Mouse (Mus musculus) gastrocnemius, postnatal 36 days (tissue): ENCODE measurements around the gene Tmem102. TPM values are rescaled to one million over a fixed set of nuclear protein-coding genes. Genes with fewer than 3 reads are reported as not detected.

Experiments used
- DNase-seq, 2 experiments: peaks; one replicate each; pipeline ENCODE4 v3.0.0; 2022
- intact Hi-C: fragments of 180-260 bp; cut with DNase I; formaldehyde crosslinking; loops from one replicate; pipeline ENCODE4 v1.15.1; 2025
- long read RNA-seq, 2 experiments: library from polyadenylated mRNA; stranded (forward); transcript quantifications; one replicate each; pipeline ENCODE4 v2.0.0; 2021
- total RNA-seq, 2 experiments: library from RNA; stranded (reverse); gene quantifications; 2 replicates each; pipeline ENCODE4 v1.2.3; 2021

The Tmem102 gene
- under 1 TPM; 0.12 to 0.20 TPM for total RNA-seq
- long read RNA-seq, experiment 1: 0 reads
- long read RNA-seq, experiment 2: 0 reads

DNA sequence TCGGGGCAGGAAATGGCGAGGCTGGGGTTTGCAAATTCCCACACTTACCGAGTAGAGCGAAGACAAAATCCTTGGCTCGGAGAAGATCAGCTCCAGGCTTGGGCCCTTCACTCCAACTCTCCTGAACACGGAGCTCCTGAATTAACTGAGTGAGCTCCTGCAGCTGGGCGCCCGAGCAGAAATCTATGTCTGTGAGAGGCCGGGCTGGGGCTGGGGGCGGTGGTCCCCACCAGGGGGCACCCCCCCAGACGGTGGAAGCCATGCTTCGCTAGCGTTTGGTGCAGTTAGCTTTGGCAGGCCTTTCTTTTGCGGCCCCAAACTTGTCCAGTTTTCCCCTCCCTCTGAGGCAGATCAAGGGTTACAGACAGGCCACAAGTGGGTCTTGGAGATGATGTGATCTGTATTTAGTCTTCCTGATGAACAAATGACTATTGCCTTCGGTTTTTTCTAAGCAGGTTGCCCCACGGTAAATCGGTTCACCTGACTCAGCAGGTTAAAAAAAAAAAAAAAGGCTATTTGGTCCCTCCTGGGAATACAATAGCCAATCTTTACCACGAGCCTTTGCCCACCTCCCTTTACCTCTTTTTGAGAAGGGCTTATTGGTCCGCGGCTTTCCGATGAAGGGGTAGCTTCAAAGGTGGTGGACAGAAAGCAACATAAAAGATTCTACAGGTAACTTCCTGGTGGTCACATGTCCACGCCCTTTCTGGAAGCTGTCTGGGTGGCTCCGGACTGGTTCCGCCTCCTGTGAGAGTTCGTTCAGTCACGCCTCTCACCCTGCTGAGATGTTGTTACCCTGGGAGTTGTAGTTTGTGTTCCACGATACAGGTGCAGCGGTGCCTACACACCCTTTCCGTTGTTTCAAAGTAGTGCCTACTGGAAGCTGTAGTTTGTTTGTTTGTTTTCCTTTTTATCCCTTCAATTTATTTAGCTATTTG, at the start of gene Tmem102:
TSS of gene Tmem102 (minus strand) at position 653 of the 938 bp plus-strand sequence.
- no peak for DNase-seq
- intact Hi-C loops: loop anchor here (5.0 kb wide), 3 partner anchors 32 to 72 kb away; partner anchors contain the start of genes Nlgn2, Slc35g3, Tmem256 and Tmem95

DNA sequence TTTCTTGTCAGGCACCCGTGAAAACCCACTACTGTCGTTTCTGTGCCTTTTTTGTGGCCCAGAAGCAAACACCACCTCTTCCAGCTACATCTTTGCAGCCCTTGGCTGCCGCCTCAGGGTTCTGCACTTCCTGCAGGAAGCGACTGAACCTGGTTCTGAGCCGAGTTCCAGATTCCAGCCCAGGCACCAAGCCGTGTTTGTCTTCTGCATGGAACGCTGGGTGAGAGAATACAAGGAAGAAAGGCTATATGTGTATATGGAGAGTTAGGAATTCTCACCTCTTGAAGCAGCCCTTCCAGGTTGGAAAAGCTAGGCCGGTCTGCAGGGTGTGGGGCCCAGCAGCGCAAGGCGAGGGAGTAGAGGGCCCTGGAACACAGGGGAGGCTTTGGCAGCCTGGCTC, 49.3 kb upstream of the Tmem102 start:
- no peak for DNase-seq
- intact Hi-C loops: no loop called here

DNA sequence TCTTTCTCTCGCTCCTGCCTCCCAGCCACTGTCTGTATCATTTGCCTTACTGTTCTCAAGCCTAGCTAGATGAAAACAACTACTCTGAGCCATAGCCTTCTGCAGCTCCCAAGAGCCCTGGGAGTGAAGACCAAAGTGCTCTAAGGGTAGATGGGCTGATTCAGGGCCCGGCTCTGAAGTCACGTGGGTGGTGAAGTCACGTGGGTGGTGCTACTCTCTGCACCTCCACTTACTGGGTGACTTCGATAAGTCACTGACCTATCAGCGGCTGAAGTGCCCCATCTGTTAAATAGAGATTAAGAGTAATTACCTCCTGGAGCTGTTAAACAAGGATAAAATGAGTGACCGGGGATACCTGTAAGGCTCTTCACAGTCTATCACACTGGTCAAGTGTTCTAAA, 48.6 kb upstream of the Tmem102 start:
- intact Hi-C loops: no loop called here
- no peak for DNase-seq

DNA sequence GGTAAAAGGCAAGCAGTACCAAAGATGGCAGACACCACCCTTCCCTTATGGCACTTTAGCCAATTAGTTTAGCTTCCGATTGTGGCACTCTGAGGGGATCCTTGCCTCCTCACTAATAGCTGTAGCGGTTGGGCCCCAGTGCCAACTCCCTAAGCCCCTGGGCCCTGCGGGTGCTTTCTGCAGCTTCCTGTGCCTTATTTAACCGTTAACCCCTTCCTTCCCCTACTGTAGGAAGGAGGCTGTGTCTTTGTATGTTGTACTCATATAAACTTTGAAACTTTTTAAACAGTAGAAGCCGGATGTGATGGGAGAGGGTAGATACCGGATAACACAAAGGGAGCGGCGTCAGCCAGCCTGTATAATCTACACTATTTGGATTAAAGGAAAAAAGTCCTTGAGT, 45.3 kb upstream of the Tmem102 start:
- intact Hi-C loops: no loop called here
- DNase-seq: no peak

DNA sequence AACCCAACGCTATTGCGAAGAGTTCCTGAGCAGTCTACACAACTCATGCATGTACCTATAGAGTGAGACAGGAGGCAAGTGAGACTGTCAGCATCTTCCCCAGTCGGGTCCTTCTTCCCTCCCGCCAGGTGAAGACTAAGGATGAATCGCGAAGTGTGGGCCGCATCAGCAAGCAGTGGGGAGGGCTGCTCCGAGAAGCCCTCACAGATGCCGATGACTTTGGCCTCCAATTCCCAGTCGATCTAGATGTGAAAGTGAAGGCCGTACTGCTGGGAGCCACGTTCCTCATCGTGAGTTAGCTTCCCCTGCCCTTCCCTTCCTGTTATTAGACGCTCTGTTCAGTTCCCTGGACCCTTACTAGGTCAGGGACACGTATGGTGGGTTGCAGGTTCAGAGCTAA, 44.5 kb upstream of the Tmem102 start:
- intact Hi-C loops: no loop called here

DNA sequence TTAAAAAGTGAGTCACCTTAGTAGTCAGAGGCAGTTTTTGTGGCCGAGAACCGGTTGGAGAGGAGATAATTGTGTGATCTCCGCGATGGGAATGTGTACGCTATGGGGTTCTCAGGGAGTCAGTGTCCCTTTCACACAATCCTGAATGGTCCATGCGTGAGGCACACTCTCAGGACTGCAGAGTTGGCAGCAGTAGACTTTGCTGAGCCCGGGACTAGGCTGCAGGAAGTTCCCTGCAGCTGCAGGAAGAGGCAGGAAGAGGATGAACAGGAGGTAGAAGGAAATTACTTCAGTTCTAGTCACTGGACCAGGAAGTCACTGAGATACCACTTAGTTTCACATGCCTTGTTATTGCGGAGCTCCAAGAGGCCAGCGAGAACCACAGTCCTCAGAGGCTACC, 43.7 kb upstream of the Tmem102 start:
- no peak for DNase-seq
- intact Hi-C loops: no loop called here

More for the DNA sequence above, 44.5 kb upstream of the Tmem102 start:
- no peak for DNase-seq

DNA sequence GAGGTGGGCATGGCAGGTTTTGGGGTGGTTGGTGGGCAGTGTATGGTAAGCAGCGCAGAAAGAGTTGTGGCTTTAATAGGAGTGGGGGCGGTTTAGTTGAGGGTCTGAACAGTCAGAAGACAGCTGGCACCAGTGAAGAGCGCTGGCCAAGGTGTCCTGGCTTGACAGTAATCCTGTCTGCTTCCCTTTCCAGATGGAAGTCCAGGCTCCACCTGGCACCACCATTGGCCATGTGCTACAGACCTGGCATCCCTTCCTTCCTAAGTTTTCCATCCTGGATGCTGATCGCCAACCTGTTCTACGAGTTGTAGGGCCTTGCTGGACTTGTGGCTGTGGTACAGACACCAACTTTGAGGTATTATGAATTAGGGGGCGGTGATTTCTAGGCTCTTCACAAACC, 42.6 kb upstream of the Tmem102 start:
- DNase-seq: no peak
- intact Hi-C loops: no loop called here

DNA sequence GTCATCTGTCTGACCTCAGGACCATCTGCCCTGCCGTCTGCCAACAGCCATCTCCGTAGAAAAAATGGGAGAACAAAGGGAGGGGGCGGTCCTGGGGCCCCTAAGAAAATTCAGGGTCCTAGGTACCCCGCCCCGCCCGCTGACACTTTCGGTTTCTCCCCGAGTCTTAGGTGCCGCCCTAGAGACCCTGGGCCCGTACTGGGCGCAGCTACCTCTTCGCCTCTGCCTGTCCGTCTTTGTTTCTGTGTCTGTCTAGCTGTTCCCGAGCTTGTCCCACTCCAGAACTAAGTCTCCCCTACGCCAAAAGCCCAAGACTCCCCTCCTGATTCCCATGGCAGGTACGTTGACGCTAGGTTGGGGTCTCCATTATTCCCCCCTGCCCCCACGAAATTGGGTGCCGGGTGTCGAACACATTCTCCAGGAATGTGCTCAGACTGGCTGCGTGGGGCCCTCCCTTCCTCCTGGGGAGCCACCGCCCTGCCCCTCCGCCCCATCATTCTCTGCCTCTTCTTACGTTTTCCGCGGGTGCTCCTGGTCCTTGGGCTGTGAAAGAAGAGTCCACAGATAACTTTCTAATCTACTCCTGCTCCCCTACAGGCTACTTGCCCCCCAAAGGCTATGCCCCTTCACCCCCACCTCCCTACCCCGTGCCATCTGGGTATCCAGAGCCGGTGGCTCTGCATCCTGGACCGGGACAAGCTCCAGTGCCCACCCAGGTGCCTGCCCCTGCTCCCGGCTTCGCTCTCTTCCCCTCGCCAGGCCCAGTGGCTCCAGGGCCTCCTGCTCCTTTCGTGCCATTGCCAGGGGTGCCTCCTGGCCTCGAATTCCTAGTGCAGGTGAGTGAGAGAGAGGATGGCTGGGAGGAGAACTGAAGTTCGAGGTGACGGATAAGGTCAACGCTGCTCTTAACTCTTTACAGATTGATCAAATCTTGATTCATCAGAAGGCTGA, 41.6 kb upstream of the Tmem102 start:
- intact Hi-C loops: no loop called here
- no peak for DNase-seq

DNA sequence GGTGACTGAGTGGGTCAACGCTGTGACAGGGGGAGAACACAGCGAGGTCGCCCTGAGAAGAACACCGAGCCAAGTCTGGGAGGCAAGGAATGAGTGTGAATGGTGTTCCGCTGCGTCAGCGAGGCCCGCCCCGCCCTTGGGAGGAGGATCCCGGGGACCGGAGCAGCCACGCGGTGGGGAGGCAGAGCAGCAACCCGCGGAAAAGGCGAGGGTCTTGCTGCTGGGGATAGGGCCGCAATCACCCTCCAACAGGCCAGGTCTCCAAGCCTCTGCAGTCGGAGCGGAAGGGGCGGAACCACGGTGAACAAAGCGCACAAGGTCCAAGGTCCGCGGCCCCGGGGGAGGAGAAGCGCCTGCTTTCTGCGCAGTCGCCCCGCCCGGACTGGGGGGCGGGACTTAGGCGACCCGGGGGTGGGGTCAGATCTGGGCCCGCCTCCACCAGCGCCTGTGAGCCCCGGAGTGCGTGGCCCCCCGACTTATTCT, 40.8 kb upstream of the Tmem102 start, which contains the start of gene Plscr3:
TSS of gene Plscr3 (plus strand) at position 179 of the 483 bp plus-strand sequence.
- peak; percentile 87 to 92 for DNase-seq

DNA sequence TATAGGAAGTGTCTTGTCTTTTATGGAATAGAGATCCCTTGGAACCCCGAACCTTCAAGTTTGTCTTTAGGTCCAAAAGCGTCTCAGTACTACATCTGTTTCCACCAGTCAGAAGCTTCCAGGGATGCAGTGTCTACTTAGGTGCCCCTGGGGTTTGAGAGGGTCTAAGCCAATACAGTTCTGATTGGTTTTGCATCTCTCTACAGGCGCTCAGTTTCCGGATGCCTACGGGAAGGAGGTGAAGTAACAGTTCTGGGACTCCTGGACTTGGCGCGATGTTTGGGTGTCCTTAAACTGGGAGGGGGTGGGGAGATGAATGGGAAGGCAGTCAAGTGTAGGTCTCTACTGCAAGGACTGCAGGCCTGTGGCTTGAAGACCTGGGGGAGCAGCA, 33.3 kb upstream of the Tmem102 start:
- intact Hi-C loops: loop anchor here (5.0 kb wide), 1 partner anchor 36 kb away; the partner anchor contains the start of gene Fgf11
- no peak for DNase-seq

More for the DNA sequence above, 40.8 kb upstream of the Tmem102 start, which contains the start of gene Plscr3:
- intact Hi-C loops: no loop called here

DNA sequence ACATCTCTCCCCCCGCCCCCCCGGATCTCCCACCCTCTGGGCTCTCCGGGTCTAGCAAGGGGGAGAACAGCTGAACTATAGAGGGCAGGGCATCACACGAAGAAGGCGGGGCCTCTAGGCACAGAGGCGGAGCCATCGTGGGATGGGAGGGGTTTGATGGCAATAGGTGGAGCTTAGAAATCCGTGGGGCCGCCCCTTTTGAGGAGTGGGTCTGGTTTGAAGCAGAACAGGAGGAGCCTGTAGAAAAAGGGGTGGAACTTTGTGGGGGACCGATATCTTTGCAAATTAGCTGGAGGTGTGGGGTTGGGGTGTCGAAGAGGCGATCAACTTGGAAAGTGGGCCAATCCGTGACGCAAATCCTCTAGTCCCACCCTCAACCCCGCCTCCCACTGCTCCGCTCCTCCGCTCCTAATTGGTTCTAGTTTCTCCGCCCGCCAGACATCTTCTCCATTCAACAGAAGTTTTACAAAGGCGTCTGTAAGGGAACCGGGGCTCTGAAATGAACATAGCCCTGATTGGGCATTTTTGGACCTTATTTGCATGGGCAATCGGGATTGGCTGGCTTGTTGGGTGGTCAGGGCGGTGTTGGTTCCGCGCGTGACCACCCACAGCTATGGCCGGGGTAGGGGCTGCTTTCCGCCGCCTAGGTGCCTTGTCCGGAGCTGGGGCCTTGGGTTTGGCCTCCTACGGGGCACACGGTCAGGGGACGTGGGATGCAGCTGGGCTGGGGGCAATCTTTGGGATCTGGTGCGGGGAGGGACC, 32.7 kb upstream of the Tmem102 start, which contains the start of gene Tmem256:
TSS of gene Tmem256 (plus strand) at position 563 of the 762 bp plus-strand sequence.
- peak; percentile 90 to 96 for DNase-seq
- intact Hi-C loops: loop anchor here (5.0 kb wide), 1 partner anchor 36 kb away; the partner anchor contains the start of gene Fgf11

DNA sequence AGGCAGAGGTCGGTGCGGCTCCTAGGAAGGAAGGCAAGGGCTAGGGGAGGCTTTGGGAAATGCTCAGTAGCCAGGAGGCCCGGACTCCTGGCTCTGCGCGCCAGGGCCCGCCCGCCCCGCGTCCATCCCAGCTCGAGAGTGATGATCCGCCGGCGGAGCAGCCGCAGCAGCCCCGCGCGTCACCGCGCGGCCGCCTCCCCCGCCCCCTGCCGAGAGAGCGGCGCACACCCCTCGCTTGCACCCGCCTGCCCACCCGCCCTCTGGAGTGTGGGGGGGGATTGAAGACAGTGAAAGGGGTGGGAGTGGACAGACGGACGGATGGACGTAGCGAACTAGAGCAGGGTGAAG, 32.2 kb upstream of the Tmem102 start, which contains the start of gene Nlgn2:
TSS of gene Nlgn2 (minus strand) at position 181 of the 348 bp plus-strand sequence.
- DNase-seq: no peak
- intact Hi-C loops: loop anchor here (5.0 kb wide), 1 partner anchor 35 kb away; the partner anchor contains the start of gene Fgf11

DNA sequence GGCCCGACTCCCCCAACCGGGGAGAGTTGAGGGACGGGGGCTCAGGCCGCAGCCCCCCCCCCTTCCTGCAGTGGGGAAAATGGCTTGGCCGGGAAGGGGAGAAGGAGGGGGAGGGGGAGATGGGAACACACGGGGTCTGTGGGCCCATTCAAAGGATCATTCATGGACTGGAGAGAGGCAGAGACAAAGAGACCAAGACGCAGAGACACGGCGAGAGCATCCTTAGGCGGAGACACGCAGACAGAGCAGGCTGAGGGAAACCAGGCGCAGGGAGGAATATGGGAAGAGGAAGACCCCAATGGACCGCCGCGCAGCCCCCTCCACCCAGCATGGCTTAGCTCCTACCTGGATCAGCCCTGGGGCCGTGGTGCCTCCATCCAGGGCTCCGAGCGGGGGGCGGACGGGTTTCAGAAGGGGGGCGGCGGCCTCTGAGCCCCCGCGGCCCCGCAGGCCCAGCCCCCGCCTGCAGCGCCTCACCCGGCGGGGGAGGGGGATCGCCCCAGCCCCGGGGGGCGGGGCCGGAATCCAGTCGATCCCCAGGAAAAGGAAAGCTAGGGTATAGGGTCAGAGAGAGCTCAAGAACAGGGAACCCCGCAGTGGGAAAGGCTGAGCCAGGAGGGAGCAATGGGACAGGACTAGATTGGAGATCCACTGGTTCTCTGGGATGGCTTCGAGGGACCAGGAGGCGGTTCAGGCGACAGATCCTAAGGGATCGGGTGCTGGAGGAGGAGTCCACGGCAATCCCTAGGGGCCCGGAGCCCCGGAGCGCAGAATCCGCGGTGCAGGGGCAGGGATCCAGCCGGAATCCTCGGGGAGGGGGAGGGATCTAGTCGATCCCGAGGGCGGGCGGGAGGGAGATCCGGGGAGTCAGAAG, 31.5 kb upstream of the Tmem102 start:
- intact Hi-C loops: loop anchor here (5.0 kb wide), 1 partner anchor 35 kb away; the partner anchor contains the start of gene Fgf11
- peak; percentile 26 to 45 for DNase-seq

DNA sequence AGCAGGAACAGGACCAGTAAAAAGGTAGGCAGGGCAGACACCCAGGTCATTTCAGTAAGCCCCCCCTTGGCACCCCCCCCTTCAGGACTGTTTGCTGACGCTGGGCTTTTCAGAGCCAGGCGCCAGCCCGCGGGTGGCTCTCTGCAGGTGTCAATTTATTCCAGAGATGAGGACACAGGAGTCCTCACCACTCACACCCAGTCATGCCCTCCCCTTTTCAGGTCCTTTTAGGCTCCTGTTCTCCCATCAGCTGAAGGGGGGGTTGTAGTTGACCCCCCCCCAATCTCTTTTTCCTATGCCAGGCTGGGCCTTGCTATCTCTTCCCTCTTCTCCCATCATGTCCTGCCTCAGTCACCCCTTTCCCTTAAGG, 30.5 kb upstream of the Tmem102 start:
- intact Hi-C loops: loop anchor here (5.0 kb wide), 1 partner anchor 34 kb away; the partner anchor contains the start of gene Fgf11
- no peak for DNase-seq

DNA sequence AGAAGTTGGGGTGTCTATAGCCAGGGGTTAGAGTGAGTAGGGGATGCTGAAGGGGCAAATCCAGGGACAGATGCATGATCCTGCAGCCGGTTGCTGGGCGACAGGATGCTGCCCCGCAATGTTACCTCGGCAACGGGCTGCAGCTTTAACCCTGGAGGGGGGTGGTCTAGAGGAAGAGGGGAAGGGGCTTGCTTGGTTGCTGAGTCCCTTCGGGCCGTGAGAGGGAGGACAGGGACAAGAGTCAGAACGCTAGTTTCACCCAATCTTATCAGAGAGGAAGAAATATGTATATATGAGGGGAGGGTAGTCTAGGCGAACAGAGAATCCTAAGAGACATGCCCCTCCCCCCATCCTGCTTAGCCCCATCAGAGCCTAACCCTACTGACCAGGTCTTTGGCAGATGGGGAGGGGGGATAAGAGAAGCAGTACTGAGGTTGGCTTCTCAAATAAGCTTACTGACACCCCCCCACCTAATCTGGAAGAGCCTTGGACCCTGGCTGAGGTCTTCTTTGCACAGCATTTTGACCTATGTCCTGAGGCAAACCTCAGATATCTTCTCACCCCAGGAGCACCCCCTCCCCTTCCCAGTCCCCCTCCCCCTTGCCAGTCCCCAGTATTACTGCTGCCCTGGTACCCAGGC, 30.0 kb upstream of the Tmem102 start:
- no peak for DNase-seq
- intact Hi-C loops: loop anchor here (5.0 kb wide), 1 partner anchor 33 kb away; the partner anchor contains the start of gene Fgf11

DNA sequence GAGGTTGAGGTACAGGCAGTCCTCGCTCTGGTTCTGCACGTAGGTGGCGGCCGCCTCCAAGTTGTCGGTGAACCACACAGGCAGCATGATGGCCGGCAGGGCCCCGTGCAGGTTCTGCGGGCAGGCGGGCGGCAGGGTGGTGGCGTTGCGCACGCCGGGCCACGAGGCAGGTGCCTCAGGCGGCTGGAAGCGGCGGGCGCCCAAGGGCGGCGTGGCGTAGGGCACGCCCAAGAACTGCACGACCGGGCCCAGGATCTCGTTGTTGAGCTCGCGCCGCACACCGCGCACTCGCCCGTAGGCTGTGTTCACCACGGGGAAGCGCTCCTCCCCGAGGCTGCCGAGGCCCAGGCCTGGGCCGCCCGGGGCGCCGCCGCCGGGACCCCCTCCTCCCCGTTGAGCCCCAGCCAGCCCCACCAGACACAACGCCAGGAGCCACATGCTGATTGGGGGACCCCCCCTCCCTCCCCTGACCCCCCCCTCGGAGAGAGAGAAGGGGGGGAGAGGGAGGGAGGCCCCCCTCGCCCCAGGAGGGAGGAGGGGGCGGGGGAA, 28.7 kb upstream of the Tmem102 start:
- intact Hi-C loops: no loop called here
- no peak for DNase-seq

DNA sequence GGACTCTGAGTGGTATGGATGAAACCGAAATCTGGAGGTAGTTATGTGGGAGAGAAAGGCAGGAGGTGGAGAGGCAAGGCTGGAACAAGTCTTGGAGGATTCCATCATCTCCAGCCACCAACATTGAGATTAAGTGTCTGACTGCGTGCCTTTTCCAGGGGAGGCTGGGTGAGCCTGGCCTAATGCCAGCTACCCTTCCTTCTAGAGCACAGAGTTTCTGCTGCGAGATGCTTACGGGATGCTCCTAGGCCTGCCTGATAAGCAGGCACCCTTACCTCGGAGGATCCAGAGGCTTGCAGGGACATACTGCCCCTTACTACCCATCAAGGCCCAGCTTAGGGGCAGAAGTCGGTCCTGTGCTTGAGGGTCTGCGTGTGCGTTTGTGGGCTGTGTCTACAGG, 28.1 kb upstream of the Tmem102 start:
- intact Hi-C loops: no loop called here
- no peak for DNase-seq

DNA sequence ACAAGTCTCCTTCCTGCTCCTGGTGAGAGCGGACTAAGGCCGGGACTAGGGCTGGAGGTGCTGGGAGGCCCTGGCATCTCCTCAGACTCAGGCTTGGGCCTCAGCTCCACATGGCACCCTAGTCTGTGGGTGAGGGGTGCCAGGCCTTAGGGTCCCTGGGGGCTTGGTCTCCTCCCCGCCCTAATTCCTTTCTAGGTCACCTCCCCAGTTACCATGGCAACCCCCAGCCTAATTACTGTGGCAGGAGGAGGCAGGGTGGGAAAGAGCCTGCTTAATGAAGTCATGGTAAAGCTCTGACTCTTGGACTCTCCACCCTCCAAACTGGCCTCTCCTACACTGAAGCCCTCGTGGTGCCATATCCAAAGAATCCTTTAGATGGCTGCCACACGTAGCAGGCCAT, 23.4 kb upstream of the Tmem102 start:
- intact Hi-C loops: no loop called here
- DNase-seq: no peak
